Mouse (Mus musculus) activated CD4-positive, CD25-positive, alpha-beta regulatory T cell, adult 4 months (primary cell): ENCODE data around the gene Pitpna. TPM values are rescaled to one million over a fixed set of nuclear protein-coding genes. Genes with fewer than 3 reads are reported as not detected.
A peak's percentile ranks its signal among the peaks of the same experiment; 100 is the strongest.
"Not testable (repeated sequence)": the region's sequence is repeated elsewhere in the genome, so short reads cannot be mapped to it uniquely, and the experiment has no call there.

Experiments used
- ATAC-seq: one replicate; pipeline ENCODE4 v1.8.0; 2017
- polyA plus RNA-seq, 2 experiments: library from polyadenylated mRNA; unstranded; fragments of 100-300 nt; shearing (Covaris generic); gene quantifications; one replicate each; pipeline ENCODE4 v1.2.1; 2017

Pitpna gene
- polyA plus RNA-seq, 2 experiments from 2014 or later = 24.3 to 47.6 TPM

DNA sequence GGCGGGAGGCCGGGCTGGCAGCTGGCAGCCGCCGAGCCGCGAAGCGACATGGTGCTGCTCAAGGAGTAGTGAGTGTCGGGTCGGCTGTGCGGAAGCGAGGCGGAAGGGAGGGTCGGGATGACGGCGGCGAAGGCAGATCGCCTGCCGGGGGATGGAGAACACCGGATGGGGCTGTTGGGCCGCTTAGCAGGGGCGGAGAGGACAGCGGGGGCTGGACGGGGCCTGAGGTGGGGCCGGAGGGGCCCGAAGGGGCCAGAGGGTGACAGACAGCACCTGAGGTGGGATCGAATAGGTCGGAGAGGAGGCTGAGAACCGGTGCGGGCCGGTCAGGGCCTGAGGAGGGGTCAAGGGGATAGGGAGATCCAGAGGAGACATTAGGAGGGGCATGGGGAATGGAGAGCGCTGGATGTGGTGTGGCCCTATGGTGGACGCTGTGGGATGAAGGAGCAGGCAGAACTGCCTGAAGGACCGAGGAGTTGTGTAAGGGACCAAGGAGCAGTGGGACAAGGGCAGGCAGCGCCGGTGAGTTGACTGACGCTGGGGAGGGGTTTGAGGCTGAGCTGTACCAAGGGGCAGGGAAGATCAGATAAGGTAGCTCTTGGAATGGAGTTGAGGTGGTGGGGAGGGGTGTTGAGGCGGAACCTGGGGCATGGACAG, 516 bp downstream of the Pitpna start:
- peak; percentile 75 for ATAC-seq

DNA sequence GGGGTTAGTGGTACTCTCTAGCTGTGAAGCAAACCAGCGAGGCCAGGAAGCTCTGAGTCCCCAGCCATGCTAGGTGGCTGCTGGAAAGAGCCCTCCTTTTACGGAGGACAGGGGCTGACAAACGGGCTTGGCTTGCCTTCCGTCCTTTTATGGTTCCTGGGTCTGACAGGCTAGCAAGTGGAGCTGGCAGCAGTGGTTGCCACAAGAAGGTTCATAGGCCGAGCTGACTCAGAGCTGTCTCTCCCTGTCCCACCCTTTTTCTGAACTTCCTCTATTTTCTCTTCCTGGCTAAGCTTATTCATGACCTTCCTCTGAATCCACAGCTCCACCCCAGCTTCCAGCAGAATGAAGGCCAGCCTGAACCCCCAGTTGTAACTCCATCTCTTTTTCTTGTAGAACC, 4.7 kb downstream of the Pitpna start:
- ATAC-seq = no peak

DNA sequence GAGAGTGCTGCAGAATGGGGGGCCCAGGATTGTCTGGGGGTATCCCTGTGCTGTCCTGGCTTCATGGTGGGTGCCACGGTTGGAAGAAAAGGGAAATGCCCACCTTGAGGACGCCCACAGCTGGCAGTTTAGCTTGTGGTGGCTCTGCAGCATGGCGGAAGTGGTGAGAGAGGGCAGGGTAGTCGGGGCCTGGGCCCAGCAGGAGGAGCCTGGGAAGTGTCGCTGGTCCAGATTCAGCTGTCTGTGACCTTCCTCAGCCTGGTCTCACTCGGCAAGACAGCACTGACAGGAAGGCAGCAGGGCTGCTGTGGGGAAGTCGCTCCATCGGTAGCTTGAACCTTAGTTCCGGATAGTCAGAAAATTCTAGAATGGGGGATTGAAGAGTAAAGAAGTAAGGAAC, 6.5 kb downstream of the Pitpna start:
- no peak for ATAC-seq

DNA sequence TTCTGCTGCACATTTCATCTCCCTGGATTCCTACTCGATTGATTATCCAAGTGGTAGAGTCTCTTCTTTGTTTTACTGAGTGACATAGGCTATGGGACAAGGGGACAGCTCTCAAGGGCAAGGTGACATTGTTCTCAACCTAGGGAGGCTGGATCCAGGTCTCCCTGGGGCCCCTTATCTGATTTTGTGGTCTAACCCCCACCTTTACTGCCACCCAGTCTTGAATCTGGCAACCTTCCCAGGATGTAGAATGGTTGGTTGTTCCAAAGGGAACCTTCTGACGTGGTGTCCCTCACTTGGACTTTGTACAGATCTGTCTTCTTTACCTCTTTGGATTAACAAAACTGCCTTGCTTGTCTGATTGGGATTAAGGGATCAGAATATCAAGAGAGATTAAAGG, 7.5 kb downstream of the Pitpna start:
- no peak for ATAC-seq

DNA sequence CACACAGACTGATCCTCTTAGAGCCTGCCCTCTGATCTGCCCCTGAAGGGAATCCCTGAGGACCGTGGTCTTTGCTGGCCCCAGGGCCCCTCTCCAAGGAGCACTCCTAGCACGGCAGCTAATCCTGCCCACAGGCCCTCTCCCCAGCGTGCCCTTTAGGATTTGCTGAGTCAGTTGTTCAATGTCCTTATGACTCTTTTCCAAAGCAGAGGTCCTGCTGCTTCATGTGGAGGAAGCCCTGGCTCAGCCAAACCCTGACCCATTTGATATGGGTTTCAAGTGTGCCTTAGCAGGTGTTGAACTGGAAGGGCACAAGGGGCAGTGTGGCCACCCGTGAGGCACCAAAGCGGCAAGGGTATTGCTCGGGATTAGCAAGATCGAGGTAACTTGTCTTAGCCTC, 7.9 kb downstream of the Pitpna start:
- no peak for ATAC-seq

DNA sequence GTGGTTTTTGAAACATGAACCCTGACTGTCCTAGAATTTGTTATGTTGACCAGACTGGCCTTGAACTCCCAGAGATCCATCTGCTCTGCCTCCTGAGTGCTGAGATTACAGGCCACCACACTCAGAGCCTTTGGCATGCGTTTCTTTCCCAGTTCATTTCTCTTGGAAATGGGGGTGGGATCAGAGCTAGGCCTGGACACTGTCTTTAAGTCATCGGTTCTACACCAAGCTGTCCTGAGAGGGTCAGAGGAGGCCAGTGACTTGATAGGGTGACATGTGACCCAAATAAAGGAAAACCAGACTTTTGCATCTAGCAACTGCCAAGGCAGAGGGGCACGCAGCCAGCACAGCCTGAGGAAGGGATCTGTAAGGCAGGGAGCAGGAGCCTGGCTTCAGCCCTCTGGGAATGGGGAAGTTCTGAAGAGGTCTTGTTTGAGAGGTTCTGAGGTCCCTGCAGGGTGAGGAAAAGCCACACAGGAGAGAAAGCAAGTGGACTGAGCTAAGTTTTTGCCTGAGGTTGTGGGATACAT, 8.9 kb downstream of the Pitpna start:
- no peak for ATAC-seq

DNA sequence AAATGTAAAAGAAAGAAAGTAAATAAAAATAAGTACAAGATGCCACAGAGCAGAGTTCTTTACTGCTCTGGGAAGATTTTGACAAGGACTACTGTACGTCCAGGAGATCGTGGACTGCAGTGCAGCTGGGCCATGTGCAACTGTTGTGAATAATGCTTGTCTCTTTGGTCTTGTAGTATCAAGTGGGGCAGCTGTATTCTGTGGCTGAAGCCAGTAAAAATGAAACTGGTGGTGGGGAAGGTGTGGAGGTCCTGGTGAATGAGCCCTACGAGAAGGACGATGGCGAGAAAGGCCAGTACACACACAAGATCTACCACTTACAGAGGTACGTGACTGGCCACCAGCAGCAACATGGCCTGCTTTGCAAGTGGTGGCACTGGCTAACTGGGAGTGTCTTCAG, 10.1 kb downstream of the Pitpna start:
- no peak for ATAC-seq

DNA sequence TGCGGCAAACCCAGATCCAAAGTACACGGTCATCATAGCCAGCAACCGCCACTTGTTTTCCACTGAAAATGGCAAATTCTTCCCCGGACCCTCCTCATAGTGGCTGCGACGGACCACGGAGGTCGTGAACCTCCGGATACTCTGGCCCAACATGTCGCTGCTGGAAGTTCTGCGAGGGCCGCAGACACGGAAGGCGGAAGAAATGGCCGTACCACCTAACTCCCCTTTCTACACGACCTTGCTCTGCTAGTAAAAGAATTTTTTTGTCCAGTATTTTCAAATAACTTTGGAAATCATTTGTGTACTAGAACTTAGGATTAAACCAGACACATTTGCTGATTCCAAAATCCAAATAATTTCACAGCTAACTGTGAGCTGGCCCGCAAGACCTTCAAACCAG, 11.9 kb downstream of the Pitpna start:
- not testable (repeated sequence) for ATAC-seq

DNA sequence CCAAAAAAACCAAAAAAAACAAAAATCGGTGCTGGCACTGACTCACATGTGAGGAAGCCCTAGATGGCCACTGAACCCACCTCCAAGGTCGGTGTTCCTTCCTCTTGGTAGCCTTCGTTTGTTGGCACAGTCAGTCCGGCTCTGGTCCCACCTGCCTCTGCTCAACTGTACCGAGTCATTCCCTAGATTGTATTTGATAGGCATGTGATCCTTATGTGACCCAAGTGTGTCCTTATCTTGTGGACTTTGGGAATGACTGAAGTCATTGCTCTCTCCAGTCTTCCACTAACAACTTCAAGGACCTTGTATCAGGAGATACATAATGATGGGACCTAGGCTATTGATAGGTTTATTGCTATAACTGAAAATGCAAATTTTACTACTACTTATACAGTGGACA, 16.9 kb downstream of the Pitpna start:
- ATAC-seq = no peak

DNA sequence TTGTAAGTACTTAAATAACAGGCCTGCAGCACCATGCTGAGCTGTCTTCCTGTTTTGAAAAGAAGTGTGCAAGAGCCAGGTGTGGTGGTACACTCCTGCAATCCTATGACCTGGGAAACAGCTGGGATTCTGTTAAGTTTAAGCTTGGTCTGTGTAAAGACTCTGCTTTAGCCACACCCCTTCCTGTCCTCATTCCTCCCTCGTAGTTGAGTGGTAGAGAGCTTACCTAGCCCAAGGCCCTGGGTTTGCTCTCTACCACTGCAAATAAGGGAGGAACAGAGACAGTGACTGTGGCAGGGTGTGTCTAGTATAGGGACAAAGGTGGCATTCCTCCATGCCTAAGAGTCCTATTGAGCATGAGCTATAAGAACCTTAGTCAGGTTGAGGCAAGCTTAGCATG, 17.4 kb downstream of the Pitpna start:
- ATAC-seq = no peak

DNA sequence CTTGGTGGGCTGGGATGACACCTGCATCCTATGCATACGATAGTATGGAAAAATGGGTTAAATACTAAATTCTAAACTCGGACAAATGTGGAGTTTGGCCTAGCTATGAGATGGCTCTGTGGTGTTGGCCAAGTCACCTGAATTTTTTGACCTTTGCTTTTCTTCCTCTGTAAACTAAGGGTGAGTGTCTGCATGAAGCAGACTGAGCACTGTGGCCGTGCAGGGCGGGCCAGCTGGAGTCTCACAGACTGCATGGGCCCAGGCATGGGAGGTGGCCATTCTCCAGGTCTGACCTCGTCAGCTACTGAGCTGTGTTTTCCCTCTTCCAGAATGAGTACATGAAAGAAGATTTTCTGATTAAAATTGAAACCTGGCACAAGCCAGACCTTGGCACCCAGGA, 20.9 kb downstream of the Pitpna start:
- ATAC-seq = no peak

DNA sequence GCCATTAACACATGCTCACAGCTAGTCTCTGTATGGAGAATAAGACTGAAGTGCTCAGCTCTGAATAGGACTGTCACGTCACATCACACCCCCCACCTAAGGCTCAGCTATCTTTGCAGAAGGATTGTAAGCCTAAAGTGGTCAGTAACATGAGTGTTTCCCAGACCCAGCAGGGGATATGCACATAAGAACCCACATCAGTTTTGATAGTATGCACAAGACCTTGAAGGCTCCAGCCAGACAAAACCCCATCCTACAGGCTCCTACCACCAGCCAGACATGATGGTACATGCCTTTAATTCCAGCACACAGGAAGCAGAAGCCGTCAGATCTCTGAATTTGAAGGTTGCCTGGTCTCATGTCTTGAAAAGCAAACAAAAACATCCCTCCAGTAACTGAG, 22.1 kb downstream of the Pitpna start:
- ATAC-seq = no peak

DNA sequence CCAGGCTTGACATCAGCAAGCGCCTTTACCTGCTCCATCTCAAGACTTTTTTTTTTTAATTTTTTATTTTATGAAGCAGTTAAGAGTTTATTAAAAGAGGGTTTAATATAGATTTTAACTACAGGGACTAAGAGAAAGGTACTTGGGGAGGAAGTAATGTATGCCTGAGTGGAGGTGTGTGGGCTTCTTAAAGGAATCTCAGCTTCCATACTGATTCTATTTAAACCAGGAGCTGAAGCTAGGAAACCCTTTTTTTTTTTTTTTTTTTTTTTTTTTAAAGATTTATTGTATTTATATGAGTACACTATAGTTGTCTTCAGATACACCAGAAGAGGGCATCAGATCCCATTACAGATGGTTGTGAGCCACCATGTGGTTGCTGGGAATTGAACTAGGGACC, 26.9 kb downstream of the Pitpna start:
- no peak for ATAC-seq

DNA sequence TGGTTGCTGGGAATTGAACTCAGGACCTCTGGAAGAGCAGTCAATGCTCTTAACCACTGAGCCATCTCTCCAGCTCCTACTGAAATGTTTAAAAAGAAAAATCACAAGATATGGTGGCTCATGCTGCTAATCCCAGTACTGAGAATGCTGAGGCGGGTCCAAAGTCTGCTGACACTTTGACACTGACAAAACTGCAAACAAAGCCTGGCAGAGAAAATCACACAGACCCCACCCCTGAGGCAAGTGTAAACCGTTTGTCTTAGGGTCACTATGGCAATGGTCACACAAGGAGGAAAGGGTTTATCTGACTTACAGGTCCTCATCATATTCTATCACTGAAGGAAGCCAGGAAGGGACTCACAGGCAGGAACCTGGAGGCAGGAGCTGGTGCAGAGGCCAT, 27.7 kb downstream of the Pitpna start:
- no peak for ATAC-seq

DNA sequence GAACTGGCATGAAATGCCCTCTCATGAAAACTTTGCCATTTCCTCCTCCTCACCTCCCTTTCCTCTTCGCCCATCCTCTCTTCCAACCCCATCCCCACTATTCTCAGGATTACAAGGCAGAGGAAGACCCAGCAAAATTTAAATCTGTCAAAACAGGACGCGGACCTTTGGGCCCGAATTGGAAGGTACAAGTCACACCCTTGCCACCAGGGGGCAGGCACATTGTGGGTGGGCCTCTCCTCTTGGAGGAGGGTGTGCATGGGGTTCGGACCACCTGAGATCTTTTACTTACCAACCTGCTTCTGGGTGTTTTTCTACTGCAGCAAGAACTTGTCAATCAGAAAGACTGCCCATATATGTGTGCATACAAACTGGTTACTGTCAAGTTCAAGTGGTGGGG, 31.2 kb downstream of the Pitpna start:
- ATAC-seq = no peak

DNA sequence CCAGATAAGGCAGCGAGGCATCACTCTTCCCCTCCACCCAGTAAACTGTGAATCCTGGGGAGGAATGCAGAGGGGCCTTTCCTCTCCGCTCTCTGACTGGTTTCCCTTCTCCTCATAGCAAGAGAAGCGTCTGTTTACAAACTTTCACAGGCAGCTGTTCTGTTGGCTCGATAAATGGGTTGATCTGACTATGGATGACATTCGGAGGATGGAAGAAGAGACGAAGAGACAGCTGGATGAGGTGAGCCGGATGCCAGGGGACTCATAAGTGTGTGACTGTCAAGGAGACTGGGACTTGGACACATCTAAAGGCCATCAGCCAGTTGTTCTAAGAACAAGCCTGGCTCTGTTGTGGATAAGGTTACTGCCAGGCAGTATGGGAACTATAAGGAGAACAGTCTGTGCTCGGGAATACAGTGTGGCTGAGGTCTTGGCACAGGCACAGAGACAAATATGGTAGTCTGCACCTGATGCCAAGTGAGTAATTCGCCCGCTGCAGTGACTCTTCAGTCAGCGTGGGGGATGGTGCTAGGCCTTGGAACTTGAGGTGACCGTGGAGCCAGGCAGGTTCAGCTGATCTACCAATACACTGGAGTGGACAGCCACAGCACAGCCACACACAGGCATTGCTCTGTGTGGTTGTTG, 32.4 kb downstream of the Pitpna start:
- ATAC-seq = no peak

DNA sequence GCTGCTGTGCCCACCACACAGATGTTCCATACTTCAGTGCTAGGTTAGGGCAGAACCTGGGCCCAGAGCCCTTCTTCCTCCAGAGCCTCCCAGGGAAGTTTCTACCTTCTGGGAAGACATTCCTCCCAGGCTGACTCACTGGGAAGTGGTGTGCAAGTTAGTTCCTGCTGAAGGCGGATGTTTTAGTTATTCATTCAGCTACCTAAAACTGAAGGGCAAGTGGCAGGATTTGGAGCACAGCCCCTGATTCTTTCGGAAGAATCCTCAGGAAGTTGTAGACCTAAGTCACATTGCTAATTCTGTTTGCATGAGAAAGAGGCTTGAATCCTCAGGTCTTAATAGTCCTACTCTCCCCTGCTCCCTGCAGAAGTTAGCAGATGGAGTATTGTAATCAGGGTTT, 33.5 kb downstream of the Pitpna start:
- no peak for ATAC-seq

DNA sequence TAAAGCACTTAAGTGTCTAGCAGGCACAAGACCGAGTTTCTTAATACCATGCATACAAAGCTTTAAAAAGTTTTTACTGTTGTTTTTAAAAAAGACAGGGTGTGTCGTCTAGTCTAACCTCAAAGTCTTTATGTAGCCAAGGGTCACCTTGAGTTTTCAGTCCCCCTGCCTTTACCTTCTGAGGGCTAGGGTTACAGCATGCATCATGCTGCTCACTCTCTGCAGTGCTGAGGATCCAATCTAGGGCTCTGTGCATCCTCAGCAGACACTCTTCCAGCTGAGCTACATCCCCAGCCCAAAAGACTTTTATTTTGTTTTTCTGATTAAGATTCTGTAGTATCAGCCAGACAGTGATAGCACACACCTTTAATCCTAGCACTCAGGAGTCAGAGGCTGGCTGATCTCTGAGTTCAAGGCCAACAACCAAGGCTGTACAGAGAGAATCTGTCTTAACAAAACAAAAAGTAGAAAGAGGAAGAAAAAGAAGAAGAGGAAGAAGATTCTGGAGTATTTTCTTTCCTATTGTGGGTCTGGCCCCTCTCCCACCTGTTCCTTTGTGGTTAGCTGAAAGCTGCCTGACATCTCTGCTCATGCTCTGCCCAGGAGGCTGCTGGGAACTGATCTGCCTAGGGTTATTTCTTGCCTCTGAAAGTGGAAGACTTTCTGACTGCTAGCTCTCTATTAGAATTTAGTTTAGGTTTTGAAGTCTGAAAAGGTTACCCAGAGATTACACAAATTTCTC, 34.9 kb downstream of the Pitpna start:
- ATAC-seq = no peak

DNA sequence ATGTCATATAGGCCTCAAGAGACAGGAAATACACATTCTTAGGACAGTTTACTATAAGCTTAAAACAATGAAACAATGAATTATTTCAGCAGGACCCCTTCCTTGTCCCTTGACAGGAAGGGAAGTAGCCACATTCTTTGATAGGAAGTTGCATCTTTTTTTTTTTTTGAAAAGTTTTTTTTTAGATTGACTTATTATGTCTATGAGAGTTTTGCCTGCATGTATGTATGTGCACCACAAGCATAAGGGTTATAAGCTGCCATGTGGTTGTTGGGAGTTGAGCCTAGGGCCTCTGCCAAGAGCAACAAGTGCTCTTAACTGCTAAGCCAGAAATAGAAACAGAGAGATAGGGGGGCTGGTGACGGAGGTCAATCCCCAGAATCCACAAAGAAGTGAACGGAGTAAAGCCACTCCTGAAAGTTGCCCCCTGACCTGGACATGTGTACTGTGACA, 36.2 kb downstream of the Pitpna start:
- ATAC-seq = no peak

DNA sequence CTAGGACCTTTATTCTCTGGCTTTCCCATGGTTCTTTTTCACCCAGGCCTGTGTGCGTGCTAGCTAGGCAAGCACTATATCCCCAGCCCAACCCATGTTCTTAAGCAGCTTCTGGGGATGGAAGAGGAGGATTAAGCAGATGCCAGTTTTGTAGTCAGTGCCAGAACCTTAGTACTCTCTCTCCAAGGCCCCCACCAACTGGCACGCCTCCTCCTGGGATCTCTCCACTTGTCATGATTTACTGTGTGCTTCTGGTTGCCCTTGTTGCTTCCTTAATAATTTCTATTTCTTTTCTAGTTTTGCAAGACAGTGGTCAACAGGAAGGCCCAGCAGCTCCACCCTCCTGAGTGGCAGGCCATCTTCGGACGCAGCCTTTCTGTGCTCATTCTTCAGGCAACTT, 37.9 kb downstream of the Pitpna start:
- ATAC-seq = no peak

DNA sequence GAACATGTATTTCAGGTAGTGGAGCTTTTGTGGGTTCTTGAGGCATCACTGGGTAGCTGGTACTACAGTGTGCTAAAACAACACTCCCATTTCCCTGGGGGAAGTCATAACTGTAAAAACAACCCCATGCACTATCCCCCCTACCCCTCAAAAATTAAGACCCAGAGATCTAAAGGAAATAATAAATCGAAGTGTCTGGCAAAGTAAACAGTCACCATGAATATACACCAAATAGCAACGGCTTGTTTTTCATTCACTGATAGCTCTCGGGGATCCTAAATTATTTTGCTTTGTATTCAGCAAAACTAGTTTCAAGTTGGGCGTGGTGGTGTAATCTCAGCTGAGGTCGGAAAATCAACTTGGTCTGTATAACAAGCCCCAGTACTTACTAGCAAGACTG, 42.2 kb downstream of the Pitpna start:
- ATAC-seq = no peak

DNA sequence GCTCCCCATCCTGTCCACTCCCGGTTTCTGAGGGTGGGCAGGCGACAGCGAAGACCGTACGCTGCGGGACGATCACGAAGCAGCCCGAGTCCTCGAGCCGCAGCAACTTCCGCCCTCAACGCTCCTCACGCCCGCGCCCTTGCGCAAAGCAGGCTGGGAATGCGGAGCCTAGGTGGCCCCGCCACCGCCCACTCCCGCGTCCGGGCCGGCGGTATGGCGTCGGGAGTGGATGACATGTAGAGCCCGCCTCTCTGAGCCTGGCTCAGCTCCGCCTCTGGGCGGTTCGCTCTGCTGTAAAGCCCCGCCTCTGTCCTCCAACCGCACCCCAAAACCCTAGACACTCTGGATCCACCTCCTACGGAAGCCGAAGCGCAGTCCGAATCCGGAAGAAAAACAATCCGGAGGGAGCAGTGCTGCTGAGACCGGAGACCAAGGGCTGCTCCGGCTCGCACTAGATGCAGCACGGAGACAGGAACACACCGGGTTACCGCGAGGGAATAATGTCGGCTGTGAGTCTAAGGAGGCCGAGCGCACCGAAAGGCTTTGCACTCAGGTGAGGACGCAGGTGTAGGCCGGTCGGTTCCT, 42.8 kb downstream of the Pitpna start, which contains the start of gene Inpp5k:
Inpp5k (plus strand) TSS at position 344 of the 585 bp plus-strand sequence.
- peak; percentile 96 for ATAC-seq

DNA sequence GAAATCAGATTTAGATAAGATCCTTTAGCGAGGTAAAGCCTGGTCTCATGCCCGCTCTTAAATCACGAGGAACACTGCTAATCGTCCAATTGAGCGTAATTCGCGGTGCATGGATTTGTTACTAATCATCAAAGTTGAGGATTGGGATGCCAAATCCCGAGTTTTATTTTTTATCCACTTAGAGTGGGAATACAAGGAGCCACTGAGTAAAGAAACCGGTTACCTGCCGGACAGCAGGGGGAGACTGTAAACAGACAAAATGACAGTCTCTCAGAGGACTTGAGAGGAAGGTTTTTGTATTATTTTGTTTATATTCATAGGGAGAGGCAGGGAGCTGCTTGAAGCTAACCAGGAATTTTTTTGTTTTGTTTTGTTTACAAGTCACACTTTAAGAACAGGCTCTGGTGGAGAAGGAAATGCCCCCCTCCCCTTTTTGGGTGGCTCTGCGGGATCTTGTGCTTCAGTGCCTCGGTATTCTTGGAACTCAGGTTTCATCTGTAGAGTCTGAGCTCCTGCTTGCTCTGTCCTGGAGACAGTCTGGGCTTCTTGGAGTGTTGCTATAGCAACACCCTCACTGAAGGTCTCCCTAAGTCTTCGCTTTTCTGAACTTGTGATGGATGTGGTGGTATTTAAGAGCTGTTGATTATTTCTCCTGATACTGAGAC, 43.8 kb downstream of the Pitpna start:
- ATAC-seq = no peak
